In genomic region chr16:33337177-33337576, GRCm38 (mm10) we compare ENCODE assay signal across 8 mouse cellular contexts. TPM values are rescaled to one million over a fixed set of nuclear protein-coding genes. Genes with fewer than 3 reads are reported as not detected.
DNase-seq lines count a peak whose midpoint lies in the region; TF ChIP-seq lines count a peak whose summit lies in the region.

No protein-coding gene starts in this region.

- TF ChIP-seq EP300 in MEL (IDR thresholded peaks at IDR 0.05; ENCODE audit: low read depth in 1 of 2, low read length in 2 of 2): no peak

- H3K27me3 ChIP-seq in MEL (ENCODE audit: control insufficient read depth in 1 of 2, insufficient read depth in 2 of 2, low read length in 2 of 2): no peaks in the 10 kb centered on the region
- H3K27me3 ChIP-seq in hindbrain, embryonic 10.5 days (ENCODE audit: insufficient read depth, poor library complexity, severe bottlenecking): no peaks in the 10 kb centered on the region

- H3K79me2 ChIP-seq in MEL (ENCODE audit: control insufficient read depth, insufficient read depth, low read length, poor library complexity): no peaks in the 10 kb centered on the region

- no peaks in the 10 kb centered on the region for H3K36me3 ChIP-seq in MEL (ENCODE audit: control insufficient read depth in 1 of 2, insufficient read depth in 2 of 2, low read length in 2 of 2)
- H3K36me3 ChIP-seq in hindbrain, embryonic 10.5 days: no peaks in the 10 kb centered on the region

- peak; percentile 28 for TF ChIP-seq RAD21 in MEL (IDR thresholded peaks at IDR 0.05; ENCODE audit: low read depth, low read length)

- peak; percentile 49 for DNase-seq in MEL (ENCODE audit: low read depth, low spot score)
- DNase-seq in cerebellum, adult 8-10 months: peak; percentile 93
- DNase-seq in frontal cortex, postnatal 10 days (ENCODE audit: low spot score in 2 of 2): peak; percentile 25 to 44
- DNase-seq in hindbrain, embryonic 10.5 days (ENCODE audit: low spot score): peak; percentile 59
- DNase-seq in layer of hippocampus, adult 9-10 months (ENCODE audit: low spot score): peak; percentile 35
- peak; percentile 79 for DNase-seq in lung, postnatal 10 days
- DNase-seq in retina, adult 2 months (ENCODE audit: low read depth, low spot score): peak; percentile 22
- peak; percentile 85 for DNase-seq in thymus, postnatal 25 days

- no peak overlapping the region for H3K27ac ChIP-seq in MEL (ENCODE audit: control insufficient read depth, low read depth, low read length)
- peak overlapping the region; percentile 67 for H3K27ac ChIP-seq in hindbrain, embryonic 10.5 days

- no peak overlapping the region for H3K9ac ChIP-seq in MEL (ENCODE audit: control insufficient read depth, low read depth, low read length, poor library complexity, severe bottlenecking)

- H3K4me1 ChIP-seq in MEL (ENCODE audit: control insufficient read depth in 1 of 2, insufficient read depth in 2 of 2, low read length in 2 of 2): peaks cover 0 to 3% of the 10 kb centered on the region in 2 experiments; a peak in 1 of 4 replicates
- peaks cover 8% of the 10 kb centered on the region for H3K4me1 ChIP-seq in hindbrain, embryonic 10.5 days (replicated peaks)

- H3K9me3 ChIP-seq in MEL (replicated peaks; ENCODE audit: insufficient read depth, low read length): no peaks in the 10 kb centered on the region
- H3K9me3 ChIP-seq in hindbrain, embryonic 10.5 days: no peaks in the 10 kb centered on the region

- no peak overlapping the region for H3K4me3 ChIP-seq in MEL (ENCODE audit: control insufficient read depth in 1 of 2, insufficient read depth in 1 of 2, low read depth in 2 of 2, low read length in 2 of 2)
- 0 out of 2 replicates have a peak overlapping the region, but pooled peaks have one; percentile 9 for H3K4me3 ChIP-seq in hindbrain, embryonic 10.5 days

- TF ChIP-seq POLR2A in MEL (IDR thresholded peaks at IDR 0.05; ENCODE audit: control insufficient read depth in 1 of 2, insufficient read depth in 1 of 2, low read depth in 1 of 2, low read length in 2 of 2, poor library complexity in 1 of 2): no peak

- WGBS in hindbrain, embryonic 10.5 days: 16% methylated on average over 8 of the region's 8 CpGs

- peak; percentile 45 to 70 (median 59) for TF ChIP-seq CTCF in MEL (IDR thresholded peaks at IDR 0.05 in 2 of 3, conservative IDR thresholded peaks at IDR 0.05 in 1 of 3; ENCODE audit: control insufficient read depth in 1 of 3, insufficient read depth in 1 of 3, low read depth in 2 of 3, low read length in 3 of 3, poor library complexity in 1 of 3, severe bottlenecking in 1 of 3)

TF ChIP-seq in MEL, 35 proteins besides CTCF, POLR2A, EP300 and RAD21:
- TF ChIP-seq SMC3 (IDR thresholded peaks at IDR 0.05; ENCODE audit: low read depth, low read length) (peak; percentile 56), TBP (IDR thresholded peaks at IDR 0.05; ENCODE audit: low read depth, low read length) (no peak), HCFC1 (IDR thresholded peaks at IDR 0.05; ENCODE audit: low read depth, low read length) (no peak), ETS1 (IDR thresholded peaks at IDR 0.05; ENCODE audit: low read depth, low read length) (no peak), KAT2A (conservative IDR thresholded peaks at IDR 0.05; ENCODE audit: low read depth, low read length) (no peak), ZC3H11A (IDR thresholded peaks at IDR 0.05; ENCODE audit: low read depth, low read length) (peak; percentile 32; the same call in 1 of the 2 replicates)

RNA-seq across cellular contexts. Expression of gene Zfp148, which starts 43.5 kb away (rescaled TPM):
- total RNA-seq in MEL (2012; rRNA removed): 14.8 and 15.6 TPM in 2 replicates
- polyA plus RNA-seq in MEL (2012; ENCODE audit: insufficient read depth in 1 of 2, insufficient read length in 2 of 2, low read depth in 1 of 2, low replicate concordance in 2 of 2, missing spikeins in 1 of 2): 10 to 100 TPM; 19.2 to 22.2 TPM
- 38.8 and 40.1 TPM in 2 replicates for polyA plus RNA-seq in hindbrain, embryonic 10.5 days (2016; fragmentation: Nextera tagmentation; extraction: Ambion mirVana)

Comparison
In these comparisons a context has a peak if more than half of its experiments do, and no peak if none do; other contexts are left out.
1. DNase-seq: peak in every context shown above with its lines; median percentile 93 in cerebellum, adult 8-10 months; 85 in thymus, postnatal 25 days; 79 in lung, postnatal 10 days; 59 in hindbrain, embryonic 10.5 days; 49 in MEL; 35 in layer of hippocampus, adult 9-10 months; 34 in frontal cortex, postnatal 10 days; 22 in retina, adult 2 months.